ENCODE assay signal across 19 mouse cellular contexts in genomic region chr2:4578291-4578690, GRCm38 (mm10).
DNase-seq lines count a peak whose midpoint lies in the region; ATAC-seq and TF ChIP-seq lines count a peak whose summit lies in the region.
"Had no signal": no experiment of that assay in that cellular context is flagged by ENCODE, and none has a peak within 500 bp of the region (broad histone marks: within the 10 kb centered on the region; RNA-seq: fewer than 3 reads in every experiment).

No protein-coding gene starts in this region.

- WGBS in heart, postnatal 0 days, result 65% methylated on average over 5 of the region's 5 CpGs
- 83% methylated on average over 5 of the region's 5 CpGs for WGBS in heart, embryonic 11.5 days (ENCODE audit: insufficient replicate concordance)
- 59% methylated on average over 5 of the region's 5 CpGs for WGBS in liver, adult 2 months
- WGBS in embryonic facial prominence, embryonic 15.5 days, result 79% methylated on average over 5 of the region's 5 CpGs

- no peak overlapping the region for H3K4me3 ChIP-seq in heart, postnatal 0 days (ENCODE audit: low read depth, low read length)
- H3K4me3 ChIP-seq in heart, embryonic 11.5 days (ENCODE audit: low read depth, low read length), result no peak overlapping the region
- H3K4me3 ChIP-seq in liver, adult 2 months (ENCODE audit: insufficient read depth, low read depth, low read length), result no peak overlapping the region
- no peak overlapping the region for H3K4me3 ChIP-seq in embryonic facial prominence, embryonic 15.5 days (replicated peaks)
- H3K4me3 ChIP-seq: forebrain, embryonic 13.5 days; hindbrain, embryonic 10.5 days; liver, embryonic 13.5 days; midbrain, embryonic 13.5 days; myocyte; neural tube, embryonic 15.5 days had no signal

- TF ChIP-seq EP300 in heart, postnatal 0 days (IDR thresholded peaks at IDR 0.05; ENCODE audit: low read depth), result no peak

- TF ChIP-seq CTCF in heart, postnatal 0 days (IDR thresholded peaks at IDR 0.05; ENCODE audit: low read depth), result no peak
- no peak for TF ChIP-seq CTCF in liver, adult 2 months (IDR thresholded peaks at IDR 0.05; ENCODE audit: low read depth, low read length)

- ATAC-seq in heart, postnatal 0 days (ENCODE audit: insufficient read depth, low read depth), result no peak
- no peak for ATAC-seq in heart, embryonic 11.5 days (replicated peaks; ENCODE audit: insufficient number of reproducible peaks, low FRiP score, low TSS enrichment)
- ATAC-seq in embryonic facial prominence, embryonic 15.5 days (ENCODE audit: insufficient number of reproducible peaks, low FRiP score, low TSS enrichment, low read depth), result no peak
- ATAC-seq: forebrain, embryonic 13.5 days; inflammation-experienced regulatory T-cells, adult 6 months; midbrain, embryonic 13.5 days had no signal

- no peak overlapping the region for H3K9ac ChIP-seq in heart, postnatal 0 days (replicated peaks; ENCODE audit: low read depth, low read length)
- no peak overlapping the region for H3K9ac ChIP-seq in heart, embryonic 11.5 days (ENCODE audit: low read depth, low read length)
- H3K9ac ChIP-seq in liver, adult 2 months (ENCODE audit: low read depth, low read length), result no peak overlapping the region
- H3K9ac ChIP-seq in embryonic facial prominence, embryonic 15.5 days, result no peak overlapping the region
- H3K9ac ChIP-seq: forebrain, embryonic 13.5 days; liver, embryonic 13.5 days; midbrain, embryonic 13.5 days; neural tube, embryonic 15.5 days had no signal

- no peak for DNase-seq in heart, postnatal 0 days (ENCODE audit: low spot score)
- no peak for DNase-seq in liver, adult 2 months (ENCODE audit: extremely low read depth, low read depth, low spot score)
- DNase-seq in liver, result no peak
- peak; percentile 48 for DNase-seq in adipocyte (ENCODE audit: low spot score)
- DNase-seq in gastrocnemius, postnatal 25 days, result no peak
- DNase-seq: cerebellum, adult 9-11 months; embryo, embryonic 11 days; layer of hippocampus, adult 9-11 months; liver, embryonic 13.5 days; right cerebral cortex, postnatal 25 days; thymus, postnatal 36 days had no signal

- H3K4me2 ChIP-seq in heart, postnatal 0 days (ENCODE audit: low read depth, low read length), result no peak overlapping the region
- H3K4me2 ChIP-seq in heart, embryonic 11.5 days, result no peak overlapping the region
- H3K4me2 ChIP-seq in embryonic facial prominence, embryonic 15.5 days (replicated peaks), result no peak overlapping the region
- H3K4me2 ChIP-seq: forebrain, embryonic 13.5 days; liver, embryonic 13.5 days; midbrain, embryonic 13.5 days; neural tube, embryonic 15.5 days had no signal

- H3K9me3 ChIP-seq in heart, postnatal 0 days (replicated peaks; ENCODE audit: control insufficient read depth, low read length), result no peaks in the 10 kb centered on the region
- no peaks in the 10 kb centered on the region for H3K9me3 ChIP-seq in heart, embryonic 11.5 days (replicated peaks; ENCODE audit: control insufficient read depth, low read length)
- no peaks in the 10 kb centered on the region for H3K9me3 ChIP-seq in embryonic facial prominence, embryonic 15.5 days (replicated peaks)
- H3K9me3 ChIP-seq: forebrain, embryonic 13.5 days; hindbrain, embryonic 10.5 days; liver, embryonic 13.5 days; midbrain, embryonic 13.5 days; neural tube, embryonic 15.5 days had no signal

- peaks cover 17% of the 10 kb centered on the region; the same call in 1 of the 2 replicates for H3K4me1 ChIP-seq in heart, postnatal 0 days (ENCODE audit: control insufficient read depth, insufficient read depth)
- no peaks in the 10 kb centered on the region for H3K4me1 ChIP-seq in heart, embryonic 11.5 days (ENCODE audit: control insufficient read depth, insufficient read depth, low read length)
- peaks cover 5% of the 10 kb centered on the region for H3K4me1 ChIP-seq in liver, adult 2 months (ENCODE audit: control insufficient read depth, insufficient read depth, low read length)
- peaks cover 75% of the 10 kb centered on the region for H3K4me1 ChIP-seq in embryonic facial prominence, embryonic 15.5 days
- H3K4me1 ChIP-seq: forebrain, embryonic 13.5 days had no signal

- H3K27ac ChIP-seq in heart, postnatal 0 days (ENCODE audit: low read depth), result peak overlapping the region; percentile 69
- no peak overlapping the region for H3K27ac ChIP-seq in heart, embryonic 11.5 days (ENCODE audit: low read depth, low read length)
- peak overlapping the region; percentile 31; the same call in 1 of the 2 replicates for H3K27ac ChIP-seq in liver, adult 2 months (replicated peaks; ENCODE audit: insufficient read depth, low read depth, low read length)
- H3K27ac ChIP-seq in embryonic facial prominence, embryonic 15.5 days (replicated peaks), result peak overlapping the region; percentile 68; the same call in 1 of the 2 replicates
- H3K27ac ChIP-seq: forebrain, embryonic 13.5 days; hindbrain, embryonic 10.5 days; midbrain, embryonic 13.5 days had no signal

- no peak for TF ChIP-seq POLR2A in liver, adult 2 months (IDR thresholded peaks at IDR 0.05; ENCODE audit: extremely low read depth, insufficient read depth, low read length)

- H3K79me2 ChIP-seq in liver, adult 2 months (ENCODE audit: control insufficient read depth, insufficient read depth, low read length), result no peaks in the 10 kb centered on the region

- no peaks in the 10 kb centered on the region for H3K27me3 ChIP-seq in heart, postnatal 0 days (ENCODE audit: control insufficient read depth, insufficient read depth, low read length)
- H3K27me3 ChIP-seq in heart, embryonic 11.5 days (ENCODE audit: control insufficient read depth, insufficient read depth, low read length), result no peaks in the 10 kb centered on the region
- no peaks in the 10 kb centered on the region for H3K27me3 ChIP-seq in liver, adult 2 months (ENCODE audit: control insufficient read depth, insufficient read depth, low read length)
- H3K27me3 ChIP-seq in embryonic facial prominence, embryonic 15.5 days, result no peaks in the 10 kb centered on the region
- H3K27me3 ChIP-seq: forebrain, embryonic 13.5 days; liver, embryonic 13.5 days; midbrain, embryonic 13.5 days; neural tube, embryonic 15.5 days had no signal

- peaks cover 73% of the 10 kb centered on the region for H3K36me3 ChIP-seq in heart, postnatal 0 days (replicated peaks; ENCODE audit: control insufficient read depth, insufficient read depth, low read length)
- H3K36me3 ChIP-seq in heart, embryonic 11.5 days (ENCODE audit: control insufficient read depth, insufficient read depth, low read length), result peaks cover 7% of the 10 kb centered on the region
- H3K36me3 ChIP-seq in liver, adult 2 months (ENCODE audit: control insufficient read depth, insufficient read depth, low read length), result peaks cover 14% of the 10 kb centered on the region; the same call in 1 of the 2 replicates
- H3K36me3 ChIP-seq in embryonic facial prominence, embryonic 15.5 days, result peaks cover 32% of the 10 kb centered on the region
